Mouse (Mus musculus) stomach, postnatal 0 days (tissue): ENCODE measurements at regions not wholly inside any gene's neighbourhood (a gene's known extent, or its start where the extent isn't known, plus 50 kb on each side); places are given as distances from the start of the nearest gene placed in this dataset.

Source experiments
- CTCF ChIP-seq: IDR thresholded peaks from 2 replicates; pipeline ENCODE4 v1.5.1; 2016; ENCODE audit warnings: antibody characterized with exemption, low read depth, mild to moderate bottlenecking, moderate library complexity
- EP300 ChIP-seq: optimal IDR thresholded peaks from 2 replicates; pipeline ENCODE3; 2016; ENCODE audit warnings: antibody characterized with exemption

DNA sequence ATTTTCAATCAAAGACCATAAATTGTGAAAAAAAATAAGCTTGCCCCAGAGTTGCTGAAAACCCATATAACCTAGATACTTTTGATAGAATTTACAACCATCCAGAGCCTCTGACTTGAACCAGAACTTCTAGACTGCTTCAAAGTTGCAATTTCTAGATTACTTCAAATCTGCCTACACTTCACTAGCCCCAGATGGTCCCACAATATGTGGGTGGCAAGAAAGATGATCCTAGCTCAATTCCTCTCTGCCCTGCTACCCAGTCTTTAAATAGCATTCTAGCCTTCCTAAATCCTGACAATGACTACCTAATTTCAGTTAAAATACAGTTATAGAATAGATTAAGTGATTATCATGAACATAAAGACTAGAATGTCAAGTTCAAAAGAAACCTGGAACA lies 303.6 kb downstream of the Otol1 start:
- TF ChIP-seq EP300 = no peak
- TF ChIP-seq CTCF = no peak
